ENCODE assay signal across 9 mouse cellular contexts in genomic region chr6:48742422-48743351, GRCm38 (mm10). TPM values are rescaled to one million over a fixed set of nuclear protein-coding genes. Genes with fewer than 3 reads are reported as not detected.
A peak's percentile ranks its signal among the peaks of the same experiment; 100 is the strongest.
DNase-seq lines count a peak whose midpoint lies in the region; ATAC-seq lines count a peak whose summit lies in the region.
"Had no signal": no experiment of that assay in that cellular context is flagged by ENCODE, and none has a peak within 500 bp of the region (broad histone marks: within the 10 kb centered on the region; RNA-seq: fewer than 3 reads in every experiment).

No protein-coding gene starts in this region.

- H3K27me3 ChIP-seq in forebrain, embryonic 12.5 days: peaks cover 47% of the 10 kb centered on the region
- H3K27me3 ChIP-seq in stomach, embryonic 16.5 days (ENCODE audit: control insufficient read depth, insufficient read depth, low read length): peaks cover 15% of the 10 kb centered on the region

- ATAC-seq in forebrain, embryonic 12.5 days (ENCODE audit: low FRiP score): 0 out of 2 replicates have a peak, but pooled peaks have one; percentile 20
- peak; percentile 63 for ATAC-seq in stomach, embryonic 16.5 days (ENCODE audit: insufficient read depth, low FRiP score)

- no peaks in the 10 kb centered on the region for H3K36me3 ChIP-seq in forebrain, embryonic 12.5 days (replicated peaks)
- no peaks in the 10 kb centered on the region for H3K36me3 ChIP-seq in stomach, embryonic 16.5 days (ENCODE audit: control insufficient read depth, insufficient read depth, low read length)
- H3K36me3 ChIP-seq: G1E had no signal

- H3K27ac ChIP-seq in forebrain, embryonic 12.5 days: no peak overlapping the region
- H3K27ac ChIP-seq in stomach, embryonic 16.5 days (ENCODE audit: low read length): peak overlapping the region; percentile 56

- peak overlapping the region; percentile 77 for H3K4me2 ChIP-seq in forebrain, embryonic 12.5 days
- peak overlapping the region; percentile 85 for H3K4me2 ChIP-seq in stomach, embryonic 16.5 days (ENCODE audit: low read depth, low read length)

- peak overlapping the region; percentile 48 for H3K4me3 ChIP-seq in forebrain, embryonic 12.5 days (replicated peaks)
- peak overlapping the region; percentile 51 for H3K4me3 ChIP-seq in stomach, embryonic 16.5 days (replicated peaks; ENCODE audit: low read length)

- H3K4me1 ChIP-seq in forebrain, embryonic 12.5 days: peaks cover 10% of the 10 kb centered on the region
- H3K4me1 ChIP-seq in stomach, embryonic 16.5 days (ENCODE audit: control insufficient read depth, insufficient read depth, low read length): peaks cover 16% of the 10 kb centered on the region

- peak overlapping the region; percentile 33; the same call in 1 of the 2 replicates for H3K9ac ChIP-seq in forebrain, embryonic 12.5 days
- H3K9ac ChIP-seq in stomach, embryonic 16.5 days (ENCODE audit: low read length): peak overlapping the region; percentile 69

- DNase-seq in heart, adult 11 months: peak; percentile 93
- DNase-seq in heart, adult 18-20 months: no peak
- DNase-seq in Muller cell, postnatal 12 days (ENCODE audit: inconsistent ontology term): peak; percentile 6
- peak; percentile 94 for DNase-seq in kidney, adult 9 months
- DNase-seq in lung, postnatal 36 days: peak; percentile 33
- no peak for DNase-seq in gastrocnemius, postnatal 10 days

- WGBS in forebrain, embryonic 12.5 days: 2% methylated on average over 52 of the region's 52 CpGs
- 11% methylated on average over 52 of the region's 52 CpGs for WGBS in stomach, embryonic 16.5 days

- no peaks in the 10 kb centered on the region for H3K9me3 ChIP-seq in forebrain, embryonic 12.5 days
- no peaks in the 10 kb centered on the region for H3K9me3 ChIP-seq in stomach, embryonic 16.5 days (replicated peaks; ENCODE audit: control insufficient read depth, low read length)
- H3K9me3 ChIP-seq: G1E had no signal

RNA-seq across cellular contexts. Expression of gene Gimap5, which starts 3.3 kb away (rescaled TPM):
- total RNA-seq in heart, adult 18-20 months (2021): 1 to 10 TPM; 4.9 to 5.0 TPM
- polyA plus RNA-seq in forebrain, embryonic 12.5 days (2016; fragmentation: Nextera tagmentation; extraction: Ambion mirVana): 0.50 and 1.0 TPM in 2 replicates
- 6.9 and 8.1 TPM in 2 replicates for polyA plus RNA-seq in stomach, embryonic 16.5 days (2015; fragmentation: Nextera tagmentation; extraction: Ambion mirVana)
- total RNA-seq in gastrocnemius, postnatal 10 days (2021): 1 to 10 TPM; 4.9 to 7.4 TPM
- polyA plus RNA-seq: G1E had no signal

RNA-seq across cellular contexts. Expression of gene Gimap1, which starts 3.8 kb away (rescaled TPM):
- total RNA-seq in heart, adult 18-20 months (2021): 10 to 100 TPM in 1 of 2 experiments, 1 to 10 TPM in 1; 9.9 to 13.3 TPM
- polyA plus RNA-seq in forebrain, embryonic 12.5 days (2016; fragmentation: Nextera tagmentation; extraction: Ambion mirVana): 3.0 and 3.3 TPM in 2 replicates
- 15.7 and 19.7 TPM in 2 replicates for polyA plus RNA-seq in stomach, embryonic 16.5 days (2015; fragmentation: Nextera tagmentation; extraction: Ambion mirVana)
- total RNA-seq in gastrocnemius, postnatal 10 days (2021): 1 to 10 TPM; 7.9 to 9.1 TPM
- total RNA-seq: G1E had no signal
- polyA plus RNA-seq: G1E had no signal

RNA-seq across cellular contexts. Expression of gene Gimap7, which starts 24.3 kb away (rescaled TPM):
- total RNA-seq in heart, adult 18-20 months (2021): 1 to 10 TPM in 1 of 2 experiments, under 1 TPM in 1; 0.27 to 1.7 TPM
- polyA plus RNA-seq in forebrain, embryonic 12.5 days (2016; fragmentation: Nextera tagmentation; extraction: Ambion mirVana): not detected in 2 replicates
- 0.14 TPM in 1 of 2 replicates, not detected in the other for polyA plus RNA-seq in stomach, embryonic 16.5 days (2015; fragmentation: Nextera tagmentation; extraction: Ambion mirVana)
- not detected for total RNA-seq in gastrocnemius, postnatal 10 days (2021)
- polyA plus RNA-seq: G1E had no signal

RNA-seq across cellular contexts. Expression of gene Gm28053, which starts 24.3 kb away (rescaled TPM):
- total RNA-seq in heart, adult 18-20 months (2021): 1 to 10 TPM; 3.8 to 4.0 TPM
- not detected in 2 replicates for polyA plus RNA-seq in forebrain, embryonic 12.5 days (2016; fragmentation: Nextera tagmentation; extraction: Ambion mirVana)
- 2.5 and 3.2 TPM in 2 replicates for polyA plus RNA-seq in stomach, embryonic 16.5 days (2015; fragmentation: Nextera tagmentation; extraction: Ambion mirVana)
- 1 to 10 TPM; 2.1 to 5.2 TPM for total RNA-seq in gastrocnemius, postnatal 10 days (2021)
- total RNA-seq: G1E had no signal
- polyA plus RNA-seq: G1E had no signal

RNA-seq across cellular contexts. Expression of gene Gimap3, which starts 28.0 kb away (rescaled TPM):
- 1 to 10 TPM in 1 of 2 experiments, under 1 TPM in 1; 0.57 to 6.9 TPM for total RNA-seq in heart, adult 18-20 months (2021)
- not detected in 2 replicates for polyA plus RNA-seq in forebrain, embryonic 12.5 days (2016; fragmentation: Nextera tagmentation; extraction: Ambion mirVana)
- 0.14 and 0.17 TPM in 2 replicates for polyA plus RNA-seq in stomach, embryonic 16.5 days (2015; fragmentation: Nextera tagmentation; extraction: Ambion mirVana)
- under 1 TPM; 0.16 to 0.20 TPM for total RNA-seq in gastrocnemius, postnatal 10 days (2021)
- polyA plus RNA-seq: G1E had no signal

Comparison
In these comparisons a context has a peak if more than half of its experiments do, and no peak if none do; other contexts are left out.
1. DNase-seq: peak in heart, adult 11 months (single experiment), Muller cell, postnatal 12 days (single experiment), kidney, adult 9 months (single experiment) and lung, postnatal 36 days (single experiment); none in heart, adult 18-20 months (0 of 2) and gastrocnemius, postnatal 10 days (single experiment).